Mouse (Mus musculus) testis, postnatal 10 days (tissue): Measurements from ENCODE around the gene Avpr1a.
A peak's percentile ranks its signal among the peaks of the same experiment; 100 is the strongest.

ENCODE experiments used
- DNase-seq: peaks from one replicate; pipeline ENCODE4 v3.0.0; 2021; ENCODE audit warnings: low spot score

The Avpr1a gene

GRCm38 (mm10) chr10:122447861-122448716 lies at the start of gene Avpr1a:
Avpr1a (plus strand) TSS chr10:122448499.
- DNase-seq = no peak

GRCm38 (mm10) chr10:122402270-122402669 lies 46.0 kb upstream of the Avpr1a start:
- DNase-seq = no peak

- DNase-seq = no peak
Observed at GRCm38 (mm10) chr10:122406333-122406732, 42.0 kb upstream of the Avpr1a start.

GRCm38 (mm10) chr10:122408697-122409409 lies 39.4 kb upstream of the Avpr1a start:
- no peak for DNase-seq

GRCm38 (mm10) chr10:122410791-122411190 lies 37.5 kb upstream of the Avpr1a start:
- no peak for DNase-seq

- no peak for DNase-seq
Observed at GRCm38 (mm10) chr10:122432690-122433089, 15.6 kb upstream of the Avpr1a start.

- DNase-seq = peak; percentile 92
Observed at GRCm38 (mm10) chr10:122447275-122447674, 1.0 kb upstream of the Avpr1a start.

GRCm38 (mm10) chr10:122448717-122449611 lies 665 bp downstream of the Avpr1a start:
- peak; percentile 46 for DNase-seq

- no peak for DNase-seq
Observed at GRCm38 (mm10) chr10:122449856-122450255, 1.6 kb downstream of the Avpr1a start.

- no peak for DNase-seq
Observed at GRCm38 (mm10) chr10:122453466-122453865, 5.2 kb downstream of the Avpr1a start.

GRCm38 (mm10) chr10:122455793-122456192 lies 7.5 kb downstream of the Avpr1a start:
- no peak for DNase-seq

- no peak for DNase-seq
Observed at GRCm38 (mm10) chr10:122476846-122477245, 28.5 kb downstream of the Avpr1a start.

GRCm38 (mm10) chr10:122498551-122498950 lies 50.3 kb downstream of the Avpr1a start:
- DNase-seq = no peak

GRCm38 (mm10) chr10:122499306-122499705 lies 51.0 kb downstream of the Avpr1a start:
- DNase-seq = no peak
